Mouse (Mus musculus) embryonic fibroblast, embryonic 13.5 days (primary cell): ENCODE results near the gene Gatb.

Experiments used
- CTCF ChIP-seq: IDR thresholded peaks from 2 replicates; pipeline ENCODE4 v1.5.1; 2011; ENCODE audit warnings: mild to moderate bottlenecking, control low read depth, low read length, moderate library complexity, borderline replicate concordance; ENCODE audit not compliant: insufficient read depth
- POLR2A ChIP-seq: IDR thresholded peaks from 2 replicates; pipeline ENCODE4 v1.6.1; 2011; ENCODE audit warnings: low read depth, mild to moderate bottlenecking, control low read depth, low read length, moderate library complexity

DNA sequence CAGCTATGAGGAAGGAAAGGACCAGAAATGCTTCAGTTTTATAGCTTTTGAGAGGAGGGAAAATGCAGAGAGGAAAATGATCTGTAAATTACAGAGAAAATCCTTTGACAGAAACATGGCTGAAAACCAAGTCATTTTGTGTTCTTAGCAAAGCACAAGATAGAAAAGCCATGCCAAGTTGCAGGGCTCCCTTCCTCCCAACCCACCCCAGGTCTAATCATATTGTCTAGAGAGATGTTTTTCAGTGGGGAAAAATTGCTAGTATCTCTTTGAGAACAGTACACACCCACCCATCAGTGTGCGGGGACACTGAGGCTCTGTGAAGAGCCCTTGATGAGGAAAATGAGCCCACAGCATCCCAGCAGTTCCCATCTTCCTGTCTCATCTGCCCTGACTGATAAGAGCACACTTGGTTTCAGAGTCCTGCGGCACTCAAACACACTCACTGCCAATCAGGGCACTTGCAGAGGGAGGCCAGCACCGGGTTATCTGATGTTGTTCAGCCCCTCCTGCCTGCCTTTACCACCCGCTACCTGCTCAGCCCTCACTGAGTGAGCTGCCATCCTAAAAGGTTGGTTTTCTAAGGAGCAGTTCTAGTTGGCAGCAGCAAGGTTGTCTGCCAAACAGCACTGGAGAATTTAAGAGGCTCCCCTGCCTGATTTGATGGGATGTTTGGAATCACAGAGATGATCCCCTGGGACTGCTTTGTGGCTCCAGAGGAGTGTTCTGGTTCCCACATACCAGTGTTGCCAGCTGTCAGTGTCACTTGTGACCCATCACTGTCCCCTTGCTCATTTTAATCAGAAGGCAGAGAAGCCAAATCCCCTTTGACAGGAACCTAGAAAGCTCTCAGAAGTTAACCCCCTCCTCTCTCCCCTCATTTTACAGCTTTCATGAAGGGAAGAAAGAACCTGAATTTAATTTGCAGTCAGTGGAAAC, 79.1 kb downstream of the Gatb start:
- TF ChIP-seq CTCF (no peak), POLR2A (no peak)
